Mouse (Mus musculus) gastrocnemius, postnatal 10 days (tissue): ENCODE data around the gene Arih1. TPM values are rescaled to one million over a fixed set of nuclear protein-coding genes. Genes with fewer than 3 reads are reported as not detected.

Experiments used
- total RNA-seq, 2 experiments: library from RNA; stranded (reverse); gene quantifications; 2 replicates each; pipeline ENCODE4 v1.2.3; 2021

Gene Arih1
- total RNA-seq, 2 experiments from 2014 or later, result 79.2 to 92.0 TPM

Other genes starting within 250 kb of the Arih1 start
- gene Adpgk, start 195.1 kb downstream of the Arih1 start, total RNA-seq, result 10 to 100 TPM; 10.3 to 15.7 TPM
- gene Bbs4, start 133.1 kb downstream of the Arih1 start, total RNA-seq, result 1 to 10 TPM; 3.8 to 4.1 TPM
- gene Hexa, start 52.9 kb upstream of the Arih1 start, total RNA-seq, result 10 to 100 TPM; 25.7 to 37.4 TPM
- under 1 TPM; 0.56 to 0.63 TPM for gene Tmem202, start 53.2 kb upstream of the Arih1 start, total RNA-seq
- not detected for gene Celf6, start 91.3 kb upstream of the Arih1 start, total RNA-seq
- gene Parp6, start 130.7 kb upstream of the Arih1 start, total RNA-seq, result 10 to 100 TPM; 11.9 to 19.0 TPM
- 1,000 to 10,000 TPM; 2,006 to 2,318 TPM for gene Pkm, start 169.8 kb upstream of the Arih1 start, total RNA-seq
- 1 to 10 TPM in 1 of 2 experiments, under 1 TPM in 1; 0.21 to 1.6 TPM for gene Gramd2, start 193.5 kb upstream of the Arih1 start, total RNA-seq